Mouse (Mus musculus): ENCODE measurements at regions not wholly inside any gene's neighbourhood (a gene's known extent, or its start where the extent isn't known, plus 50 kb on each side); places are given as distances from the start of the nearest gene placed in this dataset.

DNA sequence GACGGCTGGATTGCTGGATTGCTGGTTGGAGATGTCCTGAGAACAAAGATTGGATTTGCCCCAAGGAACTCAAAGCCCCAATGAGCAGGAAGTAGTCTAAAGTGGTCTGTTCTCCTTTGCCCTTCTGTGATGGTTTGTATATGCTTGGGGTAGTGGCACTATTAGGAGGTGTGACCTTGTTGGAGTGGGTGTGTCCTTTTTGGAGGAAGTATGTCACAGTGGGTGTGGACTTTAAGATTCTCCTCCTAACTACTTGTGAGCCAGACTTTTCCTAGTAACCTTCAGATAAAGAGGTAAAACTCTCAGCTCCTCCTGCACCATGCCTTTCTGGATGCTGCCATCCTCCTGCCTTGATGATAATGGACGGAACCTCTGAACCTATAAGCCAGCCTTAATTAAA, 69.1 kb upstream of the Gm47985 start:
- TF ChIP-seq POLR2A (IDR thresholded peaks at IDR 0.05; ENCODE audit: low read depth, low read length) (no peak), CTCF (conservative IDR thresholded peaks at IDR 0.05; ENCODE audit: insufficient read depth, insufficient read length, low read depth, low read length) (no peak)

Measured in kidney, adult 2 months (tissue).